Mouse (Mus musculus) layer of hippocampus, postnatal 36 days (tissue): ENCODE data around the gene Olfr55. TPM values are rescaled to one million over a fixed set of nuclear protein-coding genes. Genes with fewer than 3 reads are reported as not detected.
A peak's percentile ranks its signal among the peaks of the same experiment; 100 is the strongest.
"Not testable (repeated sequence)": the region's sequence is repeated elsewhere in the genome, so short reads cannot be mapped to it uniquely, and the experiment has no call there.

ENCODE experiments used
- DNase-seq, 2 experiments: peaks; one replicate each; pipeline ENCODE4 v3.0.0; 2022
- total RNA-seq, 2 experiments: library from RNA; stranded (reverse); gene quantifications; 2 replicates each; pipeline ENCODE4 v1.2.3; 2021

Olfr55 gene
- total RNA-seq = not detected

DNA sequence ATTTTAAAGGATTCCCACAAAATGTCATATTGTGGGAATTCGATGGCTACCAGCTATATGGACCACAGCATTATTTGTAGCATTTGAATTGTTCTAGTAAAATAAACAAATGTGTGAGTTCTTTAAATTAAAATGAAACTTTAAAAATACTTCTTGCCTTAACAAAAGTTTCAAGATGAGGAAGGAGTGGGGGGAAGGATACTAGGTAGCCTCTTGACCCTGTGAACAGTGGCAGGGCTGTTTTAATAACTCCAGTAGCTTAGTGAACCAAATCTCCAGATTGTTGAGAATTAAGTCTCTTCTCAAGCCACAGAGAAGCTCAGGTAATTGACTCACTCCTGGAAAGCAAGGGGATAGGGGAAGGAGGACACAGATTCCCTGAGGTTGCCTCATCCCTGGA lies at the start of gene Olfr55:
Gene Olfr55 (plus strand): TSS at position 301 of the 400 bp plus-strand sequence.
- not testable (repeated sequence) for DNase-seq

DNA sequence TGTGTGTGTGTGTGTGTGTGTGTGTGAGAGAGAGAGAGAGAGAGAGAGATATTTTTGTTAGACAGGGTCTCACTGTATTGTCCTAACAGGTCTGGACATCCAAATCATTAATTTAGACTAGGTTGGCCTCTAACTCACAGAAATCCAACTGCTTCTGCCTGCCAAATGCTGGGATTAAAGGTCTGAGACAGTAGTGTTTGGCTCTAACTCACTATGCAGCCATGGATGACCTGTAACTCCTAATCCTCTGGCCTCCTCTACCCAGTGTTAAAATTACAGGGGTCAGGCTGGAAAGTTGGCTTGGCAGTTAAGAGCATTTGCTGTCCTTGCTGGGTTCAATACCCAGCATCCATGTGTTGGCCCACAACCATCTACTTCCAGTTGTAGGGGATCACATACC lies 43.7 kb upstream of the Olfr55 start:
- no peak for DNase-seq

DNA sequence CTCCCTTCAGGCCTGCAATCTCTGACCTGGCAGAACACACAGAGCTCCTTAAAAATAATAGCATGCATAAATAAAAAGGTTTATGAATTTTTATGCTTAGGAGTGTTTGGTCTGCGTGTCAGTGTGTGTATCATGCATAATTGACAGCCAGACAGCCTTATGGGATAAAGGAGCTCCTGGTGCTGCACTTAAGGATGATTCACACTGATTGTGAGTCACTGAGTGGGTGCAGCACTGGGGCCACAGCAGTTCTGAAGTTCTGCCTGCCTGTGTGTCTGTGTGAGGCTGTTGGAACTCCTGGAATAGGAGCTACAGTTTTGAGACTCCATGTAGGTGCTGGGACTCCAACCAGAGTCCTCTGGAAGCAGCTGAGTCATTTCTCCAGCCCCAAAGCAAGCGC lies 42.0 kb upstream of the Olfr55 start:
- peak in 1 of 2 experiments; percentile 4 for DNase-seq

DNA sequence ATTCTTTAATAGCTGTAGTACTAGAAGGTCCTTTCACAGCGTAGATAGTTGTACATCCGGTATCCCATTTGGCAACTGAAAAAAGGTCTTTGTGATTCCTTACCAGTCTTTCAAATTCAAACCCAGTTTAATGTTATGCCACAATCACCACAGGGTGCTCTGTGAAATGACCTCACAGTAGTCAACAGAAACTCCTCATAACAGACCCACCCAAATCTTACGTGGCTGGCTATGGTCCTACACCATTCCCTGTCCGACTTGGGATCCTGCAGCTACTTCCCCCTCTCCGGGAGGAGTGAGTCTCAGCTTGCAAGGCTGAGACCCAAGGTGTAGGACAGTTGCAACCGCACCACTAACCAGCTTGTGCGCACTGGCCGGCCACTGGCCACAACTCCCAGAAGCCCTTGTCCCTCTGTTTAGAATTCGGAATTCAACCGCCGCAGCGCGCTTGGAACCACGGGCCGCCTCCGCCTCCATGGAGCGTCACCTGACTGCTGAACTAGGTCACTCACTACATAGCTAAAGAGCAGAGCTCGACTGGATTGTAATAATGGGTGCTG lies 28.9 kb upstream of the Olfr55 start, which contains the start of gene Morc2b:
Gene Morc2b (minus strand): TSS at position 423 of the 560 bp plus-strand sequence.
- no peak for DNase-seq

DNA sequence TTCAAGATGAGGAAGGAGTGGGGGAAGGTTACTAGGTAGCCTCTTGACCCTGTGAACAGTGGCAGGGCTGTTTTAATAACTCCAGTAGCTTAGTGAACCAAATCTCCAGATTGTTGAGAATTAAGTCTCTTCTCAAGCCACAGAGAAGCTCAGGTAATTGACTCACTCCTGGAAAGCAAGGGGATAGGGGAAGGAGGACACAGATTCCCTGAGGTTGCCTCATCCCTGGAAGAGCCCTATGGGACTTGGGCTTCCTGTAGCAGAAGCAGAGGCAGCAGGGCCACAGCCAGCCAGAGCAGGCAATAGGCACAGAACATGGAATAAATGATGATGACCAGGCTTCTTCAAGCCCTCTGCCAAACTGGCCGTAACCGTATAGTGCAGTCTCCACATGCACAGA lies 22.8 kb downstream of the Olfr55 start, which contains the start of gene Olfr239:
Gene Olfr239 (plus strand): TSS at position 301 of the 400 bp plus-strand sequence.
- DNase-seq = not testable (repeated sequence)

DNA sequence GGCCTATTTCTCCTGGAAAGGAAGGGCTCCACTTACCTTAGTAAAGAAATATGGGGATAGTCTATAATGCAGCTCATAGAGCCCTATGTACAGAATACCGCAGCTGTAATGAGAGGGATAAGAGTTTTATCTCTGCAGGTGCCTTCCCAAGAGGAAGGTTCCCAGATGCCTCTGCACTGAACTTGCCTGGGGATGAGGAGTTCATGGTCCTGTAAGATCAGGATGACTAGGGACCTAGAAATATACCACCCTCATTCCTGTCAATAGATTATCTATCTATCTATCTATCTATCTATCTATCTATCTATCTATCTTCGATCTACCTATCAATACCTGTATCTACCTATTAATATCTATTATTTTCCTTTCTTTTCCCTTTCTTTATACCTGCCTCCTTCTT lies 53.3 kb downstream of the Olfr55 start, which contains the start of gene Olfr1564:
Gene Olfr1564 (minus strand): TSS at position 101 of the 400 bp plus-strand sequence.
- DNase-seq = no peak

Other genes with a start within 250 kb of the Olfr55 start
- 10 to 100 TPM; 23.4 to 24.1 TPM for gene Cyp4f13, start 221.0 kb upstream of the Olfr55 start, total RNA-seq
- gene Zfp472, start 202.6 kb upstream of the Olfr55 start, total RNA-seq = 1 to 10 TPM; 4.7 to 5.0 TPM
- gene Zfp952, start 175.3 kb upstream of the Olfr55 start, total RNA-seq = 10 to 100 TPM; 16.8 to 17.3 TPM
- gene Zfp763, start 135.0 kb upstream of the Olfr55 start, total RNA-seq = 10 to 100 TPM; 19.7 to 24.3 TPM
- gene 4921501E09Rik, start 100.4 kb upstream of the Olfr55 start, total RNA-seq = not detected
- 10 to 100 TPM; 17.8 to 20.2 TPM for gene Zfp563, start 79.1 kb upstream of the Olfr55 start, total RNA-seq
- gene Morc2b, start 28.8 kb upstream of the Olfr55 start, total RNA-seq = 1 to 10 TPM; 3.0 to 4.6 TPM
- gene Olfr239, start 22.9 kb downstream of the Olfr55 start, total RNA-seq = not detected
- gene Olfr1564, start 53.2 kb downstream of the Olfr55 start, total RNA-seq = 1 to 10 TPM; 1.0 to 1.3 TPM
- gene Zfp955a, start 86.7 kb downstream of the Olfr55 start, total RNA-seq = 10 to 100 TPM; 12.3 to 12.8 TPM
- not detected for gene Olfr63, start 96.2 kb downstream of the Olfr55 start, total RNA-seq
- 10 to 100 TPM; 31.6 to 32.6 TPM for gene Zfp955b, start 121.1 kb downstream of the Olfr55 start, total RNA-seq
- 10 to 100 TPM; 22.1 to 24.1 TPM for gene Zfp81, start 190.4 kb downstream of the Olfr55 start, total RNA-seq
- 10 to 100 TPM; 11.6 to 12.5 TPM for gene Zfp101, start 226.2 kb downstream of the Olfr55 start, total RNA-seq